Mouse (Mus musculus) ovary, adult 10 weeks (tissue): ENCODE measurements around the gene Amz1. TPM values are rescaled to one million over a fixed set of nuclear protein-coding genes. Genes with fewer than 3 reads are reported as not detected.

Experiments used
- polyA plus RNA-seq: library from polyadenylated mRNA; stranded (reverse); fragments of 350-450 nt; fragmentation: Illumina TruSeq; extraction: RNeasy Lipid Tissue Mini Kit (QIAGEN cat#74804); gene quantifications from one replicate; pipeline ENCODE4 v1.2.3, GENCODE M21; 2014

Gene Amz1
- polyA plus RNA-seq, result 0.17 TPM

DNA sequence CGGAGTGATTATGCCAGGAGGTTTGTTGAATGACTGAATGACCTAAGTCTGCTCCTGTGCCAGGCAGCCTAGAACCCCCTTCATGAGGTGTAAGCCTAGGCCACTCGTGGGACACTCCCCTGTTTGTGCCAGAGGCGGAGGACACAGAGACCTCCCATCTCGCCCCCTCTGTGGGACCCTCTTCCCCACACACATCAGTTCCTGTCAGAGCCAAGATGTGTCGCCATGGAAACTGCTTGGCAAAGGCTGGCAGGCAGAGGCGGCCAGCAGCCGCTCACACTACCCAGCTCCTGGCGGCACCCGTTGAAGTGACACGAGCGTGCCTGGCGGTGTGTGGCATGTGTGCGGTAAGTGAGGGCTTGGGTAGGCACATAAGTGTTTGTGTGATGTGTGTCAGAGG lies at the start of gene Amz1:
Amz1 (plus strand) TSS at position 306 of the 400 bp plus-strand sequence.

DNA sequence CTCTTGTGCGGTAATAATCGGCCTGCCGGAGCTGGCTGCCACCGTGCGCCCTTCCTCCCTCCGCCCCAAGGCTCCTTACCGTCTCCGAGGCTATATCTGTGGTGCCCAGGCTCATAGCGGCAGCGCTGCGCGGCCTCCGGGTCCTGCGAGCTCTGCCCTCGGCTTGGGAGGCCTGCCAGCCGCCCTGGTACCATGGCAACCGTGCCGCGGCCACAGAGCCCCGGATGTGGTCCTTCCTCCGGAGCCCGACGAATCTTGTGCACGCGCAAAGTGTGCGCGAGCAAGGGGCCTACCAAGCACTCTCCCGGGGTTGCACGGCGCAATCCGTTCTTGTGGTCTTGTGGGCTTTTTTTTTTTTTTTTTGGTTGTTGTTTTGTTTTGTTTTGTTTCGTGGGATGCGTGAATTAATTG lies 21.8 kb upstream of the Amz1 start, which contains the start of gene Iqce:
Iqce (minus strand) TSS at position 276 of the 411 bp plus-strand sequence.

DNA sequence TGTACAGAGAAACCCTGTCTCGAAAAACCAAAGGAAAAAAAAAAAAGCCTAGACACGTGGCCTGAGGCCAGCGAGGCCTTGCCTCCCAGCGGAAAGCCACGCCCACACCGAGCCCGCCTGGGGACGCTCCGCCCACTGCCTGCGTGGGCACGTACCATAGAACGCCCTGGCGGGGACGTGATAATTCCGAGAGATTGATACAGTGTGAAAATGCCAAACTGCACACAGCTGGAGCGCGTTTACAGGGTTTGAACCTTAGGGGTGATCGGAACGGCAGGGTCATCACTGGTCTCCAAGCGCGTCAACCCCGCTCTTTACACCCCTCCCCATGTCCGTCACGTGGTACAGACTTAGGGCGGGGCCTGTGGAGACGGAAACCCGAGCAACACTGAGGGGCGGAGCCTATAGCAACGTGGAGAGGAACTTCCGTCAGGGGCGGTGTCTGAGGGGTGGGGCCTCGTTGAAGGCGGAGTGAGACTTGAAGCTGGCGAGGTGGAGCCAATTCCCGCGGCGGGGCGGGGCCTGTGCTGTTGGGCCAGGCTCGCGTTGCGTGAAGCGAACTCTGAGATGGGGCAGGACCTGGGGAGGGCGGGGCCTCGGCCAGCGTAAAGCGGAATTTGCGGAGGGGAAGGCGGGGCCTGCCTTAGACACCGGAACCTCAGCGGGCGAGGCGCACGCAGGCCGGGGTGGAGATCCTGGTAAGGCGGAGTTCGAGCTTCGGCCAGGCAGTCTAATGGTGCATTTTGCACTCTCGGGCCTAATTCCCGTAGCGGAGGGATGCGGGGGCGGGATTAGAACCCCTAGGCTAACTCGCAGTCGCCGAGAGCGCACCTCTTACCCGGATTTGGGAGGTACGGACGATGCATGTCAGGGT lies 19.3 kb upstream of the Amz1 start, which contains the start of gene Brat1:
Brat1 (plus strand) TSS at position 634 of the 874 bp plus-strand sequence.

Other genes with a start within 250 kb of the Amz1 start
- 1.2 TPM for gene Chst12, start 218.6 kb upstream of the Amz1 start, polyA plus RNA-seq
- not detected for gene Grifin, start 159.1 kb upstream of the Amz1 start, polyA plus RNA-seq
- 0.83 TPM for gene Lfng, start 116.8 kb upstream of the Amz1 start, polyA plus RNA-seq
- 1.5 TPM for gene Ttyh3, start 75.1 kb upstream of the Amz1 start, polyA plus RNA-seq
- gene Iqce, start 21.7 kb upstream of the Amz1 start, polyA plus RNA-seq, result 17.2 TPM
- gene Brat1, start 19.1 kb upstream of the Amz1 start, polyA plus RNA-seq, result 3.0 TPM
- 8.4 TPM for gene Gna12, start 106.3 kb downstream of the Amz1 start, polyA plus RNA-seq